Mouse (Mus musculus) G1E (cell line): ENCODE results near the gene Dpf3. TPM values are rescaled to one million over a fixed set of nuclear protein-coding genes. Genes with fewer than 3 reads are reported as not detected.

Experiments
- ATAC-seq: 2 replicates; pipeline ENCODE4 v1.8.0; 2016; ENCODE audit warnings: mild to moderate bottlenecking; ENCODE audit not compliant: insufficient number of reproducible peaks, poor library complexity, low FRiP score, severe bottlenecking; ENCODE audit errors: extremely low read depth
- DNase-seq: peaks from one replicate; pipeline ENCODE4 v3.0.0; 2012; ENCODE audit warnings: low spot score
- H3K27me3 ChIP-seq: 2 replicates; pipeline ENCODE4 v1.6.1; 2012; ENCODE audit warnings: mild to moderate bottlenecking, low read length, inconsistent platforms; ENCODE audit not compliant: insufficient read depth
- H3K36me3 ChIP-seq: replicated peaks from 2 replicates; pipeline ENCODE3; 2012; ENCODE audit warnings: mild to moderate bottlenecking, inconsistent platforms
- H3K4me1 ChIP-seq: 2 replicates; pipeline ENCODE4 v1.6.1; 2012; ENCODE audit warnings: low read depth, low read length, inconsistent platforms, mixed read lengths; ENCODE audit not compliant: insufficient read depth
- H3K4me3 ChIP-seq: 2 replicates; pipeline ENCODE4 v1.5.1; 2012; ENCODE audit warnings: low read depth, mild to moderate bottlenecking, inconsistent platforms, low read length, moderate library complexity, mixed read lengths
- H3K9me3 ChIP-seq: replicated peaks from 2 replicates; pipeline ENCODE4 v1.6.1; 2012; ENCODE audit warnings: inconsistent platforms
- CTCF ChIP-seq: IDR thresholded peaks from 2 replicates; pipeline ENCODE4 v1.5.1; 2012; ENCODE audit warnings: low read depth, low read length, inconsistent platforms, mixed read lengths
- GATA1 ChIP-seq: IDR thresholded peaks from 2 replicates; pipeline ENCODE4 v1.6.1; 2012; ENCODE audit warnings: borderline replicate concordance, low read length, inconsistent platforms, mixed read lengths
- GATA2 ChIP-seq: IDR thresholded peaks from 2 replicates; pipeline ENCODE4 v1.6.1; 2012; ENCODE audit warnings: low read depth, low read length, inconsistent platforms, borderline replicate concordance
- POLR2AphosphoS5 ChIP-seq: IDR thresholded peaks from 2 replicates; pipeline ENCODE4 v1.6.1; 2012; ENCODE audit warnings: low read depth, low read length, inconsistent platforms; ENCODE audit not compliant: insufficient replicate concordance
- TAL1 ChIP-seq: conservative IDR thresholded peaks from 2 replicates; pipeline ENCODE4 v1.6.1; 2012; ENCODE audit warnings: low read depth, low read length, inconsistent platforms, mixed read lengths
- polyA plus RNA-seq: library from polyadenylated mRNA; stranded (reverse); fragments of >175 nt; gene quantifications from 2 replicates; pipeline ENCODE4 v1.2.3, GENCODE M21; 2012
- total RNA-seq, 2 experiments: library from RNA; stranded (forward) in 1 of 2; stranded (reverse) in 1 of 2; fragments of 200-1000 nt in 1 of 2; fragments of >200 nt in 1 of 2; fragmentation: Nextera tagmentation in 1 of 2; gene quantifications; 2 replicates each; pipeline ENCODE4 v1.2.3; 2014 to 2017

Dpf3 gene
- total and polyA plus RNA-seq, 3 experiments: 8.1 to 19.7 (median 12.8) TPM

- Histone ChIP-seq H3K9me3 (no peaks in the 10 kb centered on the region), H3K36me3 (peaks cover 16% of the 10 kb centered on the region), H3K4me3 (no peak overlapping the region), H3K27me3 (peaks cover 2% of the 10 kb centered on the region; the same call in 1 of the 2 replicates), H3K4me1 (peaks cover 11% of the 10 kb centered on the region)
- no peak for ATAC-seq
- no peak for DNase-seq
- TF ChIP-seq GATA2 (no peak), CTCF (no peak), TAL1 (no peak), POLR2AphosphoS5 (no peak), GATA1 (no peak)
Measured at GRCm38 (mm10) chr12:83450471-83450870, 37.0 kb downstream of the Dpf3 start.

- Histone ChIP-seq H3K4me3 (no peak overlapping the region), H3K4me1 (peaks cover 11% of the 10 kb centered on the region), H3K9me3 (no peaks in the 10 kb centered on the region), H3K27me3 (peaks cover 2% of the 10 kb centered on the region; the same call in 1 of the 2 replicates), H3K36me3 (peaks cover 9% of the 10 kb centered on the region)
- ATAC-seq (no peak), DNase-seq (no peak)
- TF ChIP-seq GATA1: no peak
- no peak for TF ChIP-seq POLR2AphosphoS5
- no peak for TF ChIP-seq CTCF
- no peak for TF ChIP-seq GATA2
- TF ChIP-seq TAL1: no peak
Measured at GRCm38 (mm10) chr12:83449202-83449601, 38.3 kb downstream of the Dpf3 start.

- Histone ChIP-seq H3K4me1 (peaks cover 9% of the 10 kb centered on the region; the same call in 1 of the 2 replicates), H3K27me3 (peaks cover 2% of the 10 kb centered on the region), H3K36me3 (peaks cover 7% of the 10 kb centered on the region), H3K4me3 (no peak overlapping the region), H3K9me3 (no peaks in the 10 kb centered on the region)
- TF ChIP-seq GATA1 (no peak), CTCF (no peak), POLR2AphosphoS5 (no peak), GATA2 (no peak), TAL1 (no peak)
- DNase-seq (no peak), ATAC-seq (no peak)
Measured at GRCm38 (mm10) chr12:83445587-83445986, 41.9 kb downstream of the Dpf3 start.

DNA sequence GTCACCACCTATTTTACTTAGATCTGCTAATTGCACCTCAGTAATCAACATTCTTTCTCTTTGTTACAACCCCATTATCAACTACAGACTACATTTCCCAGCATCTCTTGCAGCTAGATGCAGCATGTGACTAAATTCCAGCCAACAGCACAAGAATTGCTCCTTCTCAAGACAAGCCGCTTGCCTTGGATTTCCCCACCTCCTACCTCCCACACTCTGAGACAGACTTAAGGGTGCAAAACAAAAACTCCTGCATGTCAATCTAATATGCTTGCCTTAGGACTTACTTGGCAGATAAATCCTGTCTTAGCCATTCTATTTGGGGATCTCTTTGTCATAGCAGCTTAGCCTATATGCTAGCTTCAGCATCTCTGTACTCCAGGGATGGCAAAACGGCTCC is 43.1 kb downstream of the Dpf3 start:
- peaks cover 4% of the 10 kb centered on the region for H3K27me3 ChIP-seq
- peaks cover 10% of the 10 kb centered on the region; the same call in 1 of the 2 replicates for H3K4me1 ChIP-seq
- peaks cover 8% of the 10 kb centered on the region for H3K36me3 ChIP-seq
- no peak for DNase-seq
- H3K4me3 ChIP-seq: no peak overlapping the region
- H3K9me3 ChIP-seq: no peaks in the 10 kb centered on the region
- TF ChIP-seq GATA2: no peak
- TF ChIP-seq CTCF: no peak
- no peak for TF ChIP-seq GATA1
- no peak for TF ChIP-seq TAL1
- no peak for TF ChIP-seq POLR2AphosphoS5
- no peak for ATAC-seq

GRCm38 (mm10) chr12:83438002-83438401 is 49.5 kb downstream of the Dpf3 start:
- Histone ChIP-seq H3K27me3 (peaks cover 2% of the 10 kb centered on the region), H3K9me3 (no peaks in the 10 kb centered on the region), H3K36me3 (peaks cover 11% of the 10 kb centered on the region), H3K4me3 (no peak overlapping the region), H3K4me1 (peaks cover 31% of the 10 kb centered on the region)
- no peak; the same call in 1 of the 2 replicates for ATAC-seq
- TF ChIP-seq CTCF: no peak
- TF ChIP-seq GATA2: no peak
- no peak for TF ChIP-seq GATA1
- no peak for DNase-seq

DNA sequence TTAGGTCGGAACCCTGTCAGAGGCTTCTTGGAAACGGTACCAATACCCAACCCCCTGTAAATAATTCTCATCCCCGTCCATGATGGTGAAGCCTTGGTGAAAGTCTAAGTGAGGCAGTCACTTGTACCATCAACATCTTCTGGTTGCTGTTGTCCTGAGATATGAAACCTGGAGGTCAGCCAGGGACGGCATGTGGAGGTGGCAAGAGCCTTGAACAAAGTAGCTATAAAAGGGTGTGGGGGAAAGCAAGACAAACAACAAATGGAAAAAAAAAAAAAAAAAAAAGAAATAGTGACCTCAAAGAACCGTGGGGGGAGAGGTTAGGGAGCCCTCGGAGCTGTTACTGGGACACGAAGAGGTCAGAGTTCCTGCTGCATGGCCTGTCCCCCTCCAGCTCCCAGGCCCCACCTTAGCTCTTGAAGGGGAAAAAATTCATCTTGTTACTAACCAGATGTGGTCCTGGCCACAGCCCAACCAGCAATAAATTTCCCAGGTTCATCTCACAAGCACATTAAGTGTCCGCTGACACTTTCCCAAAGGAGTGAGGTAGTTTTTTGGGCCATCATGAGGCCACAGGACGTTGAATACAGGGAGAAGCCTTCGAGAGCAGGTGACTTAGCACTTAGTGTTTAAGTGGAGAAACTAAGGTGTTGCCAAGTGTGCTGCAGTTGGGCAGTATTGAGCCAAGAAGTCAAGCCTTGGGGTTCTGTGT is 53.4 kb downstream of the Dpf3 start:
- no peak overlapping the region for H3K4me3 ChIP-seq
- DNase-seq (no peak), ATAC-seq (no peak)
- H3K9me3 ChIP-seq: no peaks in the 10 kb centered on the region
- H3K36me3 ChIP-seq: peaks cover 9% of the 10 kb centered on the region
- H3K4me1 ChIP-seq: peaks cover 49% of the 10 kb centered on the region
- TF ChIP-seq GATA1: no peak
- TF ChIP-seq GATA2: no peak
- no peak for TF ChIP-seq TAL1
- TF ChIP-seq CTCF: no peak
- no peak for TF ChIP-seq POLR2AphosphoS5
- no peaks in the 10 kb centered on the region for H3K27me3 ChIP-seq

DNA sequence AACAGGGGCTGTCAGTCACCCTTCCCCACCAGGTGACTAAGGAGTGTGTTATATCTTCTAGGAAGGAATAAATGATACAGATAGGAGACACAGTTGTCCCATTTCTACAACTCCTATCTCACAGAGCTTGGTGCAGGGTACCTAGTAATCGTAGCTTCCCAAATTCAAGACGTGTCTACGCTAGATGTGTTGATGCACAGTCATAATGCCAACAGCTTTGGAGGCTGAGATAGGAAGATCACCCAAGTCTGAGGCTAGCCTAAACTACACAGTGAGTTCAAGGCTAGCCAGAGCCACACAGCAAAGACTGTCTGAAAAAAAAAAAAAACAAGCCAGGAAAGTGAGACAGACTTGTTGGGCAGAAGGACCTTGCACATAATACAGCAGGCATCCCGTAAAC is 54.1 kb downstream of the Dpf3 start:
- no peak for TF ChIP-seq POLR2AphosphoS5
- TF ChIP-seq TAL1: no peak
- TF ChIP-seq GATA1: no peak
- no peak for TF ChIP-seq CTCF
- TF ChIP-seq GATA2: no peak
- peaks cover 8% of the 10 kb centered on the region for H3K36me3 ChIP-seq
- no peaks in the 10 kb centered on the region for H3K27me3 ChIP-seq
- peaks cover 52% of the 10 kb centered on the region for H3K4me1 ChIP-seq
- ATAC-seq (no peak), DNase-seq (no peak)
- H3K9me3 ChIP-seq: no peaks in the 10 kb centered on the region
- no peak overlapping the region for H3K4me3 ChIP-seq
